Mouse (Mus musculus) G1E (cell line): ENCODE data around the gene Tenm2.

Experiments used
- CTCF ChIP-seq: IDR thresholded peaks from 2 replicates; pipeline ENCODE4 v1.5.1; 2012; ENCODE audit warnings: low read depth, low read length, inconsistent platforms, mixed read lengths
- GATA1 ChIP-seq: IDR thresholded peaks from 2 replicates; pipeline ENCODE4 v1.6.1; 2012; ENCODE audit warnings: borderline replicate concordance, low read length, inconsistent platforms, mixed read lengths
- TAL1 ChIP-seq: conservative IDR thresholded peaks from 2 replicates; pipeline ENCODE4 v1.6.1; 2012; ENCODE audit warnings: low read depth, low read length, inconsistent platforms, mixed read lengths

DNA sequence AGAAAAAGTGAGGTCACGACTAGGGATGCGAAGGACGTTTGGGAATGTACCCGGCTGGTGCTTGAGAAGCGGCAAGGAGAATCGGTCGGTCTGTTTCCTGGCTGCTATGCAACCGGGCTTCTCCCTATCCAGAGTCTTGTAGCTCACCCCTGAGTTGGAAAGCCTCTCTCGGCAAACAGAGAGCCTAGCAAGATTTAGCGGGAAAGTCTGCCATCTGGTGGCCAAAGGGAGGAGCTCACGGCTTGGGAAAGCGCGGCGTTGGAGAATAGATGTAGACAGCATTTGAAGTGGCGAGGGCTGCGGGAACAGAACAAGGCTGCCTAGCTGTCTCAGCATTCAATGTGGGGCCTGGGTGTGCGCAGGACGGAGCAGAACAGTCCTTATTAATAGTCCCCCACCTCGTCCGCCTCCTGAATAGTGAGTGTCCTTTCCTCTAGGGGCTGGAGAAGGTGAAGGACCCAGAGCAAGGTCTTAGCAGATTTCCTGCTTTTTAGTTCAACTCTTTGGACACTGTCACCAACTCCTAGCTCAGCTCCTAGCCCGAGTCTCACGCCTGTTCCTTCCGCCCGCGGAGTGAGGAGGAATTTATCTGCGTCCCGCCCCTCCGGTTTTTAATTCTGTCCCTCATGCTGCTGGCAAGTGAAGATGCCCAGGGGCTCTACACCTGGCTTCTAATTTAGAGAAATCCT is 1234.3 kb downstream of the Tenm2 start:
- TF ChIP-seq TAL1 = no peak
- no peak for TF ChIP-seq CTCF
- no peak for TF ChIP-seq GATA1
